Mouse (Mus musculus): Measurements from ENCODE around the gene Tmed4.

DNA sequence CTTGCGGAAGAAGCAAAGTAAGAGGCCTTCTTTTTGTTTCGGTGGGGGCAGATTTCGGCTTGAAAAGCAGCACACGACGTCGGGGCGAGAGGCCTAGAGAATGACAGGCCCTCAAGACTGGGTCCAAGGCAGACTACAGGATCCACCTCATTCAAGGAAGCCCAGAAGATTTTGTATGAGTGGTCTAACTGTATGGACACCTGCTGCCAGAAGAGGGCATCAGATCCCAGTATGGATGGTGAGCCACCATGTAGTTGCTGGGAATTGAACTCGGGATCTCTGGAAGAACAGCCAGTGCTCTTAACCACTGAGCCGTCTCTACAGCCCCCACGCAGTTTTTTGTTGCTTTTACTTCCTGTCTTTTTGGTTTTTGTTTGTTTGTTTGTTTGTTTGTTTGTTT lies 52.5 kb downstream of the Tmed4 start:
- TF ChIP-seq CTCF (IDR thresholded peaks at IDR 0.05; ENCODE audit: low read depth, low read length): no peak
- no peak for TF ChIP-seq POLR2A (IDR thresholded peaks at IDR 0.05; ENCODE audit: borderline replicate concordance, low read depth, low read length)

Measured in bone marrow macrophage, adult 2 months (primary cell).